Mouse (Mus musculus) gastrocnemius, postnatal 14 days (tissue): ENCODE data around the gene Cdh3. TPM values are rescaled to one million over a fixed set of nuclear protein-coding genes. Genes with fewer than 3 reads are reported as not detected.

Source experiments
- DNase-seq: peaks from one replicate; pipeline ENCODE4 v3.0.0; 2021; ENCODE audit warnings: mixed read lengths
- intact Hi-C: fragments of 180-260 bp; cut with DNase I; formaldehyde crosslinking; loops from one replicate; pipeline ENCODE4 v1.15.1; 2025; ENCODE audit warnings: low total_unique reads
- total RNA-seq, 2 experiments: library from RNA; stranded (reverse); gene quantifications; 2 replicates each; pipeline ENCODE4 v1.2.3; 2021

Gene Cdh3
- total RNA-seq, 2 experiments from 2014 or later: 0.16 to 0.29 TPM

GRCm38 (mm10) chr8:106521845-106522244 is 11.2 kb downstream of the Cdh3 start:
- intact Hi-C loops: no loop called here
- DNase-seq: no peak

- no peak for DNase-seq
- intact Hi-C loops: no loop called here
Measured at GRCm38 (mm10) chr8:106526725-106527124, 16.0 kb downstream of the Cdh3 start.

- intact Hi-C loops: no loop called here
- no peak for DNase-seq
Measured at GRCm38 (mm10) chr8:106527241-106528036, 16.7 kb downstream of the Cdh3 start.

GRCm38 (mm10) chr8:106528596-106529249 is 18.0 kb downstream of the Cdh3 start:
- intact Hi-C loops: no loop called here
- DNase-seq: no peak

- no peak for DNase-seq
- intact Hi-C loops: no loop called here
Measured at GRCm38 (mm10) chr8:106529885-106530482, 19.3 kb downstream of the Cdh3 start.

- intact Hi-C loops: no loop called here
- DNase-seq: no peak
Measured at GRCm38 (mm10) chr8:106530566-106530965, 19.9 kb downstream of the Cdh3 start.

GRCm38 (mm10) chr8:106533709-106534108 is 23.0 kb downstream of the Cdh3 start:
- intact Hi-C loops: loop anchor here (2.0 kb wide), 1 partner anchor 101 kb away; no protein-coding TSS in a partner anchor
- DNase-seq: no peak

GRCm38 (mm10) chr8:106534449-106534848 is 23.8 kb downstream of the Cdh3 start:
- peak; percentile 44 for DNase-seq
- intact Hi-C loops: no loop called here

GRCm38 (mm10) chr8:106535448-106535847 is 24.8 kb downstream of the Cdh3 start:
- no peak for DNase-seq
- intact Hi-C loops: no loop called here

- no peak for DNase-seq
- intact Hi-C loops: no loop called here
Measured at GRCm38 (mm10) chr8:106539193-106539592, 28.5 kb downstream of the Cdh3 start.

- intact Hi-C loops: no loop called here
- no peak for DNase-seq
Measured at GRCm38 (mm10) chr8:106541002-106541401, 30.3 kb downstream of the Cdh3 start.

GRCm38 (mm10) chr8:106543043-106543442 is 32.4 kb downstream of the Cdh3 start:
- no peak for DNase-seq
- intact Hi-C loops: no loop called here

- intact Hi-C loops: no loop called here
- DNase-seq: no peak
Measured at GRCm38 (mm10) chr8:106545149-106545548, 34.5 kb downstream of the Cdh3 start.

GRCm38 (mm10) chr8:106546746-106547145 is 36.1 kb downstream of the Cdh3 start:
- intact Hi-C loops: no loop called here
- no peak for DNase-seq

GRCm38 (mm10) chr8:106548366-106548936 is 37.8 kb downstream of the Cdh3 start:
- intact Hi-C loops: no loop called here
- DNase-seq: no peak

GRCm38 (mm10) chr8:106550906-106551305 is 40.2 kb downstream of the Cdh3 start:
- intact Hi-C loops: no loop called here
- no peak for DNase-seq

GRCm38 (mm10) chr8:106554011-106554410 is 43.3 kb downstream of the Cdh3 start:
- DNase-seq: no peak
- intact Hi-C loops: no loop called here

GRCm38 (mm10) chr8:106556068-106556645 is 45.5 kb downstream of the Cdh3 start:
- no peak for DNase-seq
- intact Hi-C loops: no loop called here

- DNase-seq: no peak
- intact Hi-C loops: no loop called here
Measured at GRCm38 (mm10) chr8:106559844-106560243, 49.2 kb downstream of the Cdh3 start.
